Mouse (Mus musculus) forebrain, embryonic 16.5 days (tissue): ENCODE data around the gene Med13l. TPM values are rescaled to one million over a fixed set of nuclear protein-coding genes. Genes with fewer than 3 reads are reported as not detected.

Experiments
- ATAC-seq: fragments of 200-750 bp; cut with Nextera tagmentation; 2 replicates; pipeline ENCODE4 v1.8.0; 2017; ENCODE audit warnings: mild to moderate bottlenecking, moderate library complexity
- H3K27ac ChIP-seq: fragments of 300-500 bp; sonication (generic); 2 replicates; pipeline ENCODE4 v1.5.1; 2014; ENCODE audit warnings: low read length, control low read depth
- H3K27me3 ChIP-seq: fragments of 300-500 bp; sonication (generic); replicated peaks from 2 replicates; pipeline ENCODE4 v1.6.1; 2014; ENCODE audit warnings: low read length; ENCODE audit not compliant: control insufficient read depth, insufficient read depth
- H3K36me3 ChIP-seq: fragments of 300-500 bp; sonication (generic); 2 replicates; pipeline ENCODE4 v1.6.1; 2014; ENCODE audit not compliant: control insufficient read depth, insufficient read depth
- H3K4me1 ChIP-seq: fragments of 300-500 bp; sonication (generic); replicated peaks from 2 replicates; pipeline ENCODE4 v1.6.1; 2014; ENCODE audit warnings: low read length; ENCODE audit not compliant: control insufficient read depth, insufficient read depth
- H3K4me2 ChIP-seq: fragments of 300-500 bp; sonication (generic); 2 replicates; pipeline ENCODE4 v1.6.1; 2014; ENCODE audit warnings: mild to moderate bottlenecking, low read length, control low read depth
- H3K4me3 ChIP-seq: fragments of 300-500 bp; sonication (generic); replicated peaks from 2 replicates; pipeline ENCODE4 v1.5.1; 2014; ENCODE audit warnings: mild to moderate bottlenecking, low read length, control low read depth
- H3K9ac ChIP-seq: fragments of 300-500 bp; sonication (generic); replicated peaks from 2 replicates; pipeline ENCODE4 v1.6.1; 2014; ENCODE audit warnings: low read depth, low read length, control low read depth
- H3K9me3 ChIP-seq: fragments of 300-500 bp; sonication (generic); 2 replicates; pipeline ENCODE4 v1.6.1; 2016; ENCODE audit warnings: low read length; ENCODE audit not compliant: control insufficient read depth
- WGBS: fragments of 180-500 bp; shearing (Covaris S2); extraction: QIAGEN DNeasy Blood & Tissue Kit; methylation state at CpG from one replicate; pipeline ENCODE4 v1.1.7; 2014; 5-methylcytosine and 5-hydroxymethylcytosine counted together
- polyA plus RNA-seq: library from polyadenylated mRNA; unstranded; fragments of >200 nt; fragmentation: Nextera tagmentation; extraction: Ambion mirVana; gene quantifications from 2 replicates; pipeline ENCODE4 v1.2.1, GENCODE M21; 2015

Gene Med13l
- polyA plus RNA-seq, 1 experiment from 2014 or later, result 24.9 TPM

DNA sequence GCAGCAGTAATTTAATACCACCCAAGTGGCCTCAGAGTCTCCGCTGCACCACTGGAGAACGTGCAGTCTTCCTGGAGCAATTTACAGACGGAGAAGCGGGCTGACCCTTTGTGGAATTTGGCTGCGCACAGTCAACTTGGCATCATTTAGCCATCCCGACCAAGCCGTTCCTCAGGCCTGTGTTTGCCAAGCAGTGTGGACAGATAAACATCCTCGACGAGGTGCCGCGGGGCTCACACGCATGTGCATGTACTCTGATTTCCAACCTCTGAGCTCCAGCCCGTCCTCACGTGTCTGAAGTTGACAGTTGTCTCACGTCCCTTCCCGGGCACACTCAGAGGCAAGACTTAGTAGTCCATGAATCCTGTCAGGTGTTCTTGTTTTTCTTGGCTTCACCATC, 166.9 kb downstream of the Med13l start:
- no peak for ATAC-seq
- H3K4me2 ChIP-seq, result no peak overlapping the region
- H3K27ac ChIP-seq, result no peak overlapping the region
- WGBS, result 88% methylated on average over 16 of the region's 16 CpGs
- peaks cover 12% of the 10 kb centered on the region; the same call in 1 of the 2 replicates for H3K36me3 ChIP-seq
- no peaks in the 10 kb centered on the region for H3K27me3 ChIP-seq
- H3K4me1 ChIP-seq, result peaks cover 1% of the 10 kb centered on the region; the same call in 1 of the 2 replicates
- no peak overlapping the region for H3K9ac ChIP-seq
- no peaks in the 10 kb centered on the region for H3K9me3 ChIP-seq
- H3K4me3 ChIP-seq, result no peak overlapping the region

DNA sequence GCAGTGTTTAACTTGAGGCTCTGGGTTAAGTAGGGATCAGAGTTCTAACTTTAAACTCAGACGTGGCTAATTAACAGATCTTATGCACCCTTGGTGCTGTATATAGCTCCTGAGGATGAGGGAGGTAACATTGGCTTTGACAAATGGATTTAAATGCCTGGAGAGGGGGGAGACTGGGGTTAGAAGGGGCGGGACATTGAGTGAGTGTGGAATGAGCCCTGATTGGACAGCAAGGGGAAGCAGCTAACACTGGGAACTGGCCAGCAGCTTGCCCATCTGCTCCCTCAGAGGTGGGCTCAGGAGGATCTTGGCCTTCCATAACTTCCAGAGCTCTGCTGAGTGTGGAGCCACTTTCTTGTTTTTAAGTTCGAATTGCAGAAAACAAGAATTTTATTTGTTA, 171.7 kb downstream of the Med13l start:
- H3K9ac ChIP-seq, result no peak overlapping the region
- peaks cover 12% of the 10 kb centered on the region for H3K36me3 ChIP-seq
- ATAC-seq, result no peak
- H3K27ac ChIP-seq, result no peak overlapping the region
- H3K27me3 ChIP-seq, result no peaks in the 10 kb centered on the region
- H3K9me3 ChIP-seq, result no peaks in the 10 kb centered on the region
- no peaks in the 10 kb centered on the region for H3K4me1 ChIP-seq
- no peak overlapping the region for H3K4me2 ChIP-seq
- WGBS, result 56% methylated on average over 3 of the region's 3 CpGs
- no peak overlapping the region for H3K4me3 ChIP-seq

DNA sequence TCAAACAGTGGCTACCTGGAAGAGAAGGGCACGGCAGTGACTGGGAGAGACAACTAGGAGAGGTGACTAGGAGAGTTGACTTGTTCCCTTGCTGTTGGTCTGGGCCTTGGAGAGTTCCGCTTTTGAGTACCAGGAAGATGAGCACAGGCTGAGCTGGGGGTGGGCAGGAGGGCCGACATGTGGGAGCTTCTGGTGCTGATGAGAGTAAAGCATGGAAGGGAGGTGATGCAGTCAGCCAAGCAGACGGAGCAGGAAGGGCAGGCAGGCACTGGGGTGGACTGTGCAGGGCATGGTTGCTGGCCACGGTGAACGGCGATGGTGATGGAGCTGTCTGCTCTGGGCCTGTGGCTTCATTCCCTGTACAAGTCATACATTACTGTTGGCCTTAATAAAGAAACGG, 172.2 kb downstream of the Med13l start:
- no peak for ATAC-seq
- Histone ChIP-seq H3K4me2 (no peak overlapping the region), H3K4me3 (no peak overlapping the region), H3K27ac (no peak overlapping the region), H3K9me3 (no peaks in the 10 kb centered on the region), H3K9ac (no peak overlapping the region), H3K36me3 (peaks cover 12% of the 10 kb centered on the region), H3K4me1 (no peaks in the 10 kb centered on the region), H3K27me3 (no peaks in the 10 kb centered on the region)
- WGBS, result 93% methylated on average over 8 of the region's 8 CpGs

DNA sequence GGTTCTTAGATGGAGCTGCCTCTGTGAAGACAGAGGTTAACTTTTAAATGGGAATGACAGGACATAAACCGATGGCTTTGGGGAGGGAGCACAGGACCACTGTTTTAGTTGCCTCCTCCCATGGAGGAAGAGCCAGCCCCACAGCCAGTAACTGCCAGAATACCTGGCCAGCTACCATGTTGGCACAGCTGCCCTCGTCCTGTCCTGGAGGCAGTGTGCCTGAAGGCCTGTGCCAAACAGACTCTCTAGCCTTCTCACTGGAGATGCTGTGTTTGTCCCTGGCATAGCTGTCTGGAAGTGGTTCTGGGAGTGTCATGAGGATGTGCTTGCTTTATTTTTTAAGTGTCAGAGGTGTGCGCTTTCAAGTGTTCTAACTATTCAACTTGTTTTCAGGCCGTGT, 173.1 kb downstream of the Med13l start:
- no peaks in the 10 kb centered on the region for H3K27me3 ChIP-seq
- H3K27ac ChIP-seq, result no peak overlapping the region
- no peak overlapping the region for H3K4me3 ChIP-seq
- H3K36me3 ChIP-seq, result peaks cover 14% of the 10 kb centered on the region
- no peaks in the 10 kb centered on the region for H3K9me3 ChIP-seq
- 86% methylated on average over 4 of the region's 4 CpGs for WGBS
- no peaks in the 10 kb centered on the region for H3K4me1 ChIP-seq
- no peak overlapping the region for H3K9ac ChIP-seq
- H3K4me2 ChIP-seq, result no peak overlapping the region
- ATAC-seq, result no peak

DNA sequence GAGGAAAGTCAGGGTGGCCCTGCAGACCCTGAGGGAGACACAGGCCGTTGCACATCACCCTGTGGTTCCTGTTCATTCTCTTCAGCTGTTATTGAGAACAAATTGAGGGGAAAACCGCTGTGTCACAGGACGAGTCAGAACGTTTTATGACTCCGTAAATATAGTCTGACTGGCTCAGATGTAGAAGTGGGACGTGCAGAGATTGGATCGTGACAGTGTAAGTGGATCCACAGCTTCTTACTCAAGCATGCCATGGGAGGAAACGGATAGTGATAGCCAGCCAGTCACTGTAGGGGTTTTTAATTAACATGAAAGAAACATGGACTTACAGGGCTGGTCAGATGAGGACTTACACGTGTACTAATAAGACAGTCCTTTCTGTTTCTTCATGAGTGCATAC, 174.0 kb downstream of the Med13l start:
- Histone ChIP-seq H3K36me3 (peaks cover 22% of the 10 kb centered on the region), H3K9me3 (no peaks in the 10 kb centered on the region), H3K4me2 (no peak overlapping the region), H3K9ac (no peak overlapping the region), H3K27me3 (no peaks in the 10 kb centered on the region), H3K4me3 (no peak overlapping the region), H3K27ac (no peak overlapping the region), H3K4me1 (no peaks in the 10 kb centered on the region)
- no peak for ATAC-seq
- WGBS, result 76% methylated on average over 9 of the region's 9 CpGs

DNA sequence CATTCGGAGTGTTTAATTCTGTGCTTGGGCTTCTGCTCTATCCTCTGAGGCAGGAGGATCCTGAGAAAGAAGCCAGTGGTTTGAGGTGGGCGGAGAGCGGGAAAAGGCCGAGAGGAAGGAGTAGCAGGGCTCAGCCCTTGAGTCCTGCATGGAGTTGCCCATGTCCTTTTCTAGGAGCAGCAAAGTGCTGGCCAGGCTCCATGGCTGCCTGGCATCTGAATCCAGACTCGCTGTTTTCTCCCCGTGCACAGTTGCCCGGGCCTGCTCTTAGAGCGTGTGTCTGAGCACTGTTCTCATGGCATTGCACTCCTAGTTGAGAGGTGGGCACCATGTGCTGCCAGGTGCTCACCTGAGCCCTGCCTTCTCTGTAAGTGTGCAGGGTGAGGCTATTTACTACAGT, 175.3 kb downstream of the Med13l start:
- no peak for ATAC-seq
- Histone ChIP-seq H3K4me3 (no peak overlapping the region), H3K9ac (no peak overlapping the region), H3K4me1 (no peaks in the 10 kb centered on the region), H3K9me3 (peaks cover 7% of the 10 kb centered on the region), H3K27me3 (no peaks in the 10 kb centered on the region), H3K4me2 (no peak overlapping the region), H3K27ac (no peak overlapping the region), H3K36me3 (peaks cover 30% of the 10 kb centered on the region)
- WGBS, result 89% methylated on average over 8 of the region's 8 CpGs

DNA sequence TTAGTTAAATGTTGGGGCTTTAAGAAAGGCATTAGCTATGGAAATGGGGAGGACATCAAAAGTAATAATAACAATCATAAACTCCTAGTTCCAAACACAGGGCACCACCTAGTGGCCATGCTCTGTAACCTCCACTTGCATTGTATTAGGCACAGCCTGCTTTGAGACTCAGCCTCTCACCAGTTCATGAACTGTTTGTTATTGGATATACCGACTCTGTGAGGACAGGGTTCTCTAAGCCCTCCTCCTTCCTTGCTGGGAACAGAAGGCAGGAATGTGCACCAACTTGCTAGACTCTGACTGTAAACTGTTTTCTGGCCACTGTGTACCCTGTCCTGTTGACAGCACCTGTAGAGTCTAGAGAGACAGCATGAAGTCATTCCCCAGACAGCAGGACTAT, 177.1 kb downstream of the Med13l start:
- Histone ChIP-seq H3K4me1 (no peaks in the 10 kb centered on the region), H3K27me3 (no peaks in the 10 kb centered on the region), H3K4me3 (no peak overlapping the region), H3K9ac (no peak overlapping the region), H3K36me3 (peaks cover 35% of the 10 kb centered on the region), H3K4me2 (no peak overlapping the region), H3K27ac (no peak overlapping the region), H3K9me3 (peaks cover 7% of the 10 kb centered on the region)
- ATAC-seq, result peak; percentile 43
- WGBS, result 35% methylated on average over 1 of the region's 1 CpGs

DNA sequence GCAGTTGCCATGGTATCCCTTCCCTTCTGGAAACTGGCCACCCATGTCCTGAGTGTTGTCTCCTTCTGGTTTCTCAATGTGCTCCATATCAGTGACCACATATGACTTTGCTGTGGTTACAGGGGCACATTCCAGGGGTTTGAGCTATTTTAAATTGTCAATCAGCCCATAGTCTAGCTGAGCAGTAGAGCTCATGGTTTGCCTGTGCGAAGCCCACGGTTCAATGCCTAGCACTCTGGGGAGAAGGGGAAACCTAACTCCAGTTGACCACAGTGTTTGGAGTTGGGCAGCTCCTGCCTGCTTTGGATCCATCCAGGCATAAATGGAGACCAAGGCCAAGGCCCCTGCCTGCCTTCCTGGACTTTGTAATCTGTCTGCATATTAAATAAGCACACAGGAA, 182.6 kb downstream of the Med13l start:
- no peak overlapping the region for H3K9ac ChIP-seq
- H3K36me3 ChIP-seq, result peaks cover 37% of the 10 kb centered on the region
- H3K4me2 ChIP-seq, result no peak overlapping the region
- no peaks in the 10 kb centered on the region for H3K4me1 ChIP-seq
- H3K9me3 ChIP-seq, result peaks cover 7% of the 10 kb centered on the region
- no peak overlapping the region for H3K4me3 ChIP-seq
- no peak for ATAC-seq
- H3K27me3 ChIP-seq, result no peaks in the 10 kb centered on the region
- 100% methylated on average over 2 of the region's 2 CpGs for WGBS
- no peak overlapping the region for H3K27ac ChIP-seq

DNA sequence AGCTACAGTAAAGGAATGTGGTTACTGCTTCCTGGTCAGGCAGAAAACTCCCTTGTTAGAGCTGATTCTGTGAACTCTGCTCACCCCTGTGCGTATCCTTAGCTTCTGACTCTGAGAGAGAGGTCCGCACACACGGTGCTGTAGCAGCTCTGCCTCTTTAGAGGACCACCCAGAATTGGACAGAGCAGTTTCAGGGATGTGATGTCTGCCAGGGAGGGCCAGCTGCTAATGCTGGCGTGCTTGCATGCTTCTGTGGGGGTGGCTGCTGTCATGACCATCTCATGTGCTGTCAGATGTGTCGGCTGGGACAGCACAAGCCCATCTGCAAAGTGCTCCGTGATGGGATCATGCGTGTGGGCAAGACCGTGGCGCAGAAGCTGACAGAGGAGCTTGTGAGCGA, 186.5 kb downstream of the Med13l start:
- Histone ChIP-seq H3K27me3 (no peaks in the 10 kb centered on the region), H3K9me3 (no peaks in the 10 kb centered on the region), H3K36me3 (peaks cover 30% of the 10 kb centered on the region), H3K4me2 (no peak overlapping the region), H3K9ac (no peak overlapping the region), H3K4me1 (no peaks in the 10 kb centered on the region), H3K27ac (no peak overlapping the region), H3K4me3 (no peak overlapping the region)
- 90% methylated on average over 10 of the region's 10 CpGs for WGBS
- no peak for ATAC-seq

DNA sequence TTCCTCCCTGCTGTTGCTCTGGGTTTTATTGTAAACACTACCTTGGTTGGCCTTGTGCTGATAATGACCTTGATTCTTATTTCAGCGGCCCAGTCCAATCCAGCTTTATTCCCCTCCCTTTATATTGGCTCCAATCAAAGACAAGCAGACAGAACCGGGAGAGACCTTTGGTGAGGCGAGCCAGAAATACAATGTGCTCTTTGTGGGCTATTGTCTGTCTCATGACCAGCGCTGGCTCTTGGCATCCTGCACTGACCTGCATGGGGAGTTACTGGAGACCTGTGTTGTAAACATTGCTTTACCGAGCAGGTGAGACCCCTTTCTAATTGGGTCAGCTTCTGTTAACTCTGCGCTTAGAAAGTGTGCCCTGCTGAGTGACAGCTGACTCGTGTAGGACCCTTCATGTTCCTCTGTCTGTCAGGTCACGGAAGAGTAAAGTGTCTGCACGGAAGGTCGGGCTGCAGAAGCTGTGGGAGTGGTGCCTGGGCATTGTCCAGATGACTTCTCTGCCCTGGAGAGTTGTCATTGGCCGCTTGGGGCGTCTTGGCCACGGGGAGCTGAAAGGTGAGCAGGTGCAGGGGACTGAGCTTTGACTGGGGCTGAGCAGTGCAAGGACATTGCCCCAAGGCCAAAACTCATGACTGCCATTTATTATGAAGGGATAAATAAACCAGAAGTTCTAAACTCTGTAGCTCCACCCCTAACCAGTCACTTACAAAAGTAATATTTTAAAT, 191.1 kb downstream of the Med13l start:
- H3K36me3 ChIP-seq, result peaks cover 22% of the 10 kb centered on the region
- no peaks in the 10 kb centered on the region for H3K27me3 ChIP-seq
- ATAC-seq, result no peak
- H3K27ac ChIP-seq, result no peak overlapping the region
- no peaks in the 10 kb centered on the region for H3K9me3 ChIP-seq
- H3K4me2 ChIP-seq, result no peak overlapping the region
- no peak overlapping the region for H3K4me3 ChIP-seq
- H3K4me1 ChIP-seq, result peaks cover 9% of the 10 kb centered on the region
- 52% methylated on average over 13 of the region's 13 CpGs for WGBS
- no peak overlapping the region for H3K9ac ChIP-seq
